Mouse (Mus musculus) right cerebral cortex, adult 18-20 months (tissue): ENCODE data around the gene Rap1b.

Experiments used
- DNase-seq: peaks from one replicate; pipeline ENCODE4 v3.0.0; 2022; ENCODE audit warnings: mixed read lengths

The Rap1b gene

GRCm38 (mm10) chr10:117782056-117782455, 63.8 kb downstream of the Rap1b start:
- DNase-seq: no peak

- no peak for DNase-seq
Observed at GRCm38 (mm10) chr10:117781021-117781725, 64.7 kb downstream of the Rap1b start.

DNA sequence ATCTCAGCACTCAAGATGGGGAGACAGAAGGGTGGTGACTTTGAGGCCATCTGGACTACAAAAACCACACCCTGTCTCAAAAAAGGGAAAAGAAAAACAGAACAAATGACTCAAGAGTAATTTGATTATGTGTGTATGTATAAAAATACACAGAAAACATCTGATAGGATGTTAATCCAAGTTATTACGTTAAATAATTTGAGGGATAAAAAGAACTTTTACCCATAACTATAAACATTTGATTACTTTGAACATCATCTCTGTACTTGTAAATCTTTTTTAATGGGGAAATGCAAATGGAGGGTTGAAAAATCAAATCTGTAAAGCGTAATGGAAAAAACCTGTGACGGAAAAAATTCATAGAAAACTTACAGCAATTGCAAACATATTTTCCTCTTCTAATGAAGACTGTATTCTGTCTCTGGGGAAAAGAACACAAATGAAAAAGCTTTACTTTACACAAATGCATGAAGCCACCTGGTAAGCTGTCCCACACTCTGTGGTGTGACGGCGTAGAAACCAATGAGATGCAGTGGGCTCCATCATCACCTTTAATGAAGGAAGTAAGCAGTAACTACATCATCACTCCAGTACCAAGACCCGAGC, 65.4 kb downstream of the Rap1b start:
- DNase-seq: no peak

DNA sequence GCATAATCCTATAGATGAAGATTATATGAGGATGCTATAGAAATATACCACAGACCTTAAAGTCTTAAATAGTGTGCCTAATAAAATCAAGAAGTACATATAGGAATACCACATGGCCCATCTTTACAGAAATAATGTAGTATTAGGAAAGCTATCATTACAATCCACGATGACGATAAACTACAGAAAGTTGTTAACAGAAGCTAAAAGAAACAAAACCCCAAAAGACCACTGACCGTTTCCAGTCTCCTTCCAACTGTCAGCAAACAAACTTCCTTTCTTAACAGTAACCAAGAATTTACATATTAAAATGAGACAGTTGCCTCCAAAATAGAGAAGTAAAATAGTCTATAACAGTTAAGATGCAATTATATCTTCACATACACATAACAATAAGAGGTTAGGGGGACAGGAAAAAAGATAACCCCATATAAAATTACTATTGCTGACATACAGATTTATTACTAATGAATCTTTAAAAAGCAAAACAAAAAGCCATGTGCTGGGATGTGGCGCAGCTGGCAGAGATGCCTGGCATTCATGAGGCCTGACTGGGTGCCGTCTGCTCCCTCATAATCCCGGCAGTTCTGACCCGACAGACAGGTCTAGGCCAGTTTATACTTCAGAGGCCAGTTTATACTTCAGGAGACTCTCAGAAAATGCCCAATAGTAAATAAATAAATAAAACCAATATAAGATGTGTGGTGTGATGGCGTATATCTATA, 66.1 kb downstream of the Rap1b start:
- DNase-seq: no peak

- DNase-seq: no peak
Observed at GRCm38 (mm10) chr10:117778951-117779350, 66.9 kb downstream of the Rap1b start.

GRCm38 (mm10) chr10:117778328-117778910, 67.4 kb downstream of the Rap1b start:
- DNase-seq: no peak

DNA sequence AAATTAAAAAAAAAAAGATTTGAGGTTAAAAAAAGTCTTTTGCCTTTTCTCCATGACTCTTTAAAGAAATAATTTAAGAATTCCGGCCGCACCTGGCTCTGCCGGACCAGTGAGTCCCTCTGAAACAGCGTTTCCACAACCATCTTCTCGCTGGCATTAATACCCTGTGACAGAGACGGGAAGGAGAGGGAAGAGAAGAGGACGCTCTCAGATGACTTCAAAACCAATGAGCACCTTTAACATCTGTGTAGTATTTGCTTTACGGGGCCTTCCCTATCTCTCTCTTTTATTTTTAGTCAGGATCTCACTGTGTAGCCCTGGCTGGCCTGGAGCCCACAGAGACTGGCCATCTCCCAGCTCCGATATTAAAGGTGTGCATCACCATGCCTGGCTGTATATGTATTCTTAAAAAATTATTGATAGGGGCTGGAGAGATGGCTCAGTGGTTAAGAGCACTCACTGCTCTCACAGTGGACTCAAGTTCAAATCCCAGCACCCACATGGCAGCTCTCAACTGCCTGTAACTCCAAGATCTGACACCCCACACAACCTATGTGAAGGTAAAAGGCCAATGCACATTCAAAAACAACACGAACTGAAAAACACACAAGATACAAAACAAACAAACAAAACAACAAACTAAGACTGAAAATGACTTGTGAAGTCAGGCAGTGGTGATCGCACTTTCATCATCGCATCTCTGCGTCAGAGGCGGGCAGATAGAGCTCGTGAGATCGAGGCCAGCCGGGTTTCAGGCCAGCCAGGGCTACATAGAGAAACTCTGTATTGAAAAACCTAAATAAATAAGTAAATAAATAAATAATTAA, 68.1 kb downstream of the Rap1b start:
- DNase-seq: no peak

GRCm38 (mm10) chr10:117777103-117777470, 68.7 kb downstream of the Rap1b start:
- DNase-seq: no peak

DNA sequence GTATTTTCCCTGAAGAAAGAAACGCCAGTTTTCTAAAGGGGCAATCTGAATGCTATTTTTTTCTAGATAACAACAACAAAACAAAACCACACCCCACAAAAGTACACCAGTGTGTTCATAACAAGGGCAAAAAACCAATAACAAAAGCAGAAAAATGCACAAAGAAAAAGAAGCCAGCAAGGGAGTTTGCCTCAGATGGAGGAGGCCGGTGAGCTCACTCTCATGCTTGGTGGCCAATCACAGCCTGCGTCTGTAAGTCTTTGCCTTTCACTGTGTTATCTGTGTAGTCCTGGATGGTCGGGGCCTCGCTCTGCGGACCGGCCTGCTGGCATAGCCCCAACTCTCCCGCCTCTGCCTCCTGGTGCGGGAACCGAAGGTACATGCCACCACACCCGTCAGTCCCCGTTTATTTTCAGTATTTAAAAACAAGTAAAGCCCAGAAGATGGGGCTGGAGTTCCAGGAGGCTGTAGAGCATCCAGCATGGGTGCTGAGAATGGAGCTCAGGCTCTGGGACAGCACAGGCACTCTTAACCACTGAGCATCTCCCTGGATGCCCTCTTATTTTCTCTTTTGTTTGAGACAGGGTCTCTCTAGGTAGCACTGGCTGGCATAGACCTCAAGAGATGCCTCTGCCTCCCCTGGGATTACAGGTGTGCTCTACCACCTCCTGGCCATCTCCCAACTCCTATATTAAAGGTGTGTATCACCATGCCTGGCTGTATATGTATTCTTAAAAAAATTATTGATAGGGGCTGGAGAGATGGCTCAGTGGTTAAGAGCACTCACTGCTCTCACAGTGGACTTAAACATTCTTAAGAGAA, 69.3 kb downstream of the Rap1b start:
- DNase-seq: no peak

- DNase-seq: no peak
Observed at GRCm38 (mm10) chr10:117775401-117776144, 70.3 kb downstream of the Rap1b start.

- no peak for DNase-seq
Observed at GRCm38 (mm10) chr10:117774817-117775120, 71.1 kb downstream of the Rap1b start.

DNA sequence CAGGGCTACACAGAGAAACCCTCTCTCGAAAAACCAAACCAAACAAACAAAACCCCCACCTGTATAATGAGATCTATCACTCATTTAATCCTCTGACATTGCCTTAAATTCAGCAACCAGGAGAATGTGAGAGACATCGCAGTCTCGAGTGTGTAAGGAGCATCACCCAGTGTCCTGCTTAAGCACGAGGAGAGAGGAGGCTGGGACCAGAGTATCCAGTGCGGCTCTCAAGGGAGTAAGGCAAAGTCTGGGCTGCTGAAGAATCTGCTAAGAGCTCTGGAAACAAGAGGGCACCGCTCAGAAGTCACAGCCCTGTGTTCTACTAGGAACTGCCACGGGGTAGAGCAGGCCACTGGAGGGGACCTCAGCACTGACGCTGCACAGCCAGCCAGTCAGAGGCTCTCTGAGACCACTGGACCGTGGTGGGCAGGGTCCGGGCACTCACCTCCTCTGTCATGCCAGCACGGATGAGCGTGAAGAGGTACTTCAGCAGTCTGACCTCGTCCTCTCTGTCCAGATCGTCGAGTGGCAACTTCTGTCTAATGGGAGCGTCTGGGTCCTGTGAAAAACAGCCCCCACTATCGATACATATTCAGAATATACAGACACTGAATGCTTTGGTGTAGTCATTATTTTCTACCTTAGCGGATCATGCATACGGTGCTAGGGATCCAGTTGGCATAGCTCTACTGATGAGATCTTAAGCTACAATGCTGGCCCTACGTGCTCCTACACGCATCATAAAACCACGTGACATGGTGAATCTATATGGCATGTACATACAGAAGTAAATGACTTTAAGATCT, 71.6 kb downstream of the Rap1b start:
- no peak for DNase-seq

DNA sequence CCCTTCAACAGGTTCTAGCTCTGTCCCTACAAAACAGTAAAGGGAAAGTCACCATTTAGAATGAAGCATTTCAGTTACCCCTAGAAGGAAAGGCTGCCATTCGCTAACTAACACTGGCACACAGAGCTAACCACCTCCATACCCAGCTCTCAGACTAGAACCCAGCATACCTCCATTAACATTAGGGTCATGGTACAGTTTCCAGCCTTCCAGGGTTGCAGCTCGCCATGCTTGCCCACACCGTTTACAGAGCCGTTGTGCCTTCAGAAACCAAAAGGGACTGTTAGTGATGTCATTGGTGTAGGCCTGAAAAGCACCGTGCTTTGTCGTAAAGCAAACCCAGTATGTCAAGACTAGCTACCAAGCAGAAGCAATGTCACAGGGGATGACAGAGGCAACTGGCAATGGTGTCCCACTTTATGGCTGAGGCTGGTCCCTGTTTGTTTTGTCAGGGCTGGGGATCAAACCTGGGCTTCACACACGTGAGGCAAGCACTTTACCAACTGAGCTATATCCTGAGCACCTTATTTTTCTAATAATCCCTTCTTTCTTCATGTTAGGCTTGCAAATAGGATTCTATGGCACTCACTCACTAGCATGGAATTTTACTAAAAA, 72.6 kb downstream of the Rap1b start:
- no peak for DNase-seq

- DNase-seq: no peak
Observed at GRCm38 (mm10) chr10:117772364-117773105, 73.3 kb downstream of the Rap1b start.

DNA sequence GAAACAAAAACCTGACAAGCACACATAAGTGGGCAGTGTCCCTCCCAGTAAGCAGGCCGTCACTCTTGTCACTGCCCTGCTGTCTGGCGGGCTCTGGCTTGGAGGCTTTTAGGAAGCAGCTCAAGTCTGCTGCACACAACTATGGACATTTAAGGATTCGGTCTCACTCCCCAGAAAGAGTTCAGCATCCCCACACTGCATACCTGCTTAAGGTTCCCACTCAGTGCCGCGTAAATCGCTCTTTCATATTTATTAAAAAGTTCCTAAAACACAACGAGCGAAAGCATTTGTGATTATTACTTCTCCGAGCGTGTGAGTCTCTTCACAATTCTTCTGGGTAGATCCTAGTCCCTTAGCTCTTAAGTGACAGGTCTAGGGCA, 74.7 kb downstream of the Rap1b start:
- no peak for DNase-seq

DNA sequence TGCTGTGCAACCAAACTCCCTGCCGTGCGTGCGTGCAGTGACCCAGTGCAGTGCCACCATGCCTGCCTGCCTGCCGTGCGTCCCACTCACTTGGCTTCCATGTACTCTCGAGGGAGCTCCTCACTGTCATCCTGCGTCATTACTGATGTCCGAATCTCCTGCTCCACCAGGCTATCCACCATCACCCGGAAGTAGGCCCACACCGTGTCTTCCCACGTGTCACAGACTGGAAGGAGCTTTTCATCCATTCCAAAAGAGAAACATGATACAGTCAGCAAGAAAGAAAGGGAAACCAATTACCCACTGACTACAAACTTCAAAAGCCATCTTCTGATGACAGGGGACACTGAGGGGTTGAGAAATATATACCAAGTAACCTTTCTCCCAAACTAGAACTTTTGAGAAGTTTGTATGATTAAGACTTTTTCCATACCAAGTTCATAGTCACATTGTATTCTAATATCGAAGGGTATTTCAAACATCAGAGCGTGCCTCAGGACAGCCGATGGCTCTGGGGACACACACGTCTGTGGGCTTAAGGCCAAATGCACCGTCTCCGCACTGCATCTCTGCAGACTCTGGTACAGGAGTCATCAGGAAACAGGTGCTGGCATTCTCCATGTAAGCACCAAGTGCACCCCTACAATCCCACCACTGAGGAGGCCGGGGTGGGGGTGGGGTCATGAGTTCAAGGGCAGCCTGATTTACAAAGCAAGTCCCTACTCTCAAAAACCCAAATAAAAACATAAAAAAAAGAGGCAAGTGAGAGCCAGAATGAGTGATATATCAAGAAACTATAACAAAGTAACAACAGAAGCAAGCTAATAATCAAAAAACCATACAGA, 75.3 kb downstream of the Rap1b start:
- DNase-seq: no peak

DNA sequence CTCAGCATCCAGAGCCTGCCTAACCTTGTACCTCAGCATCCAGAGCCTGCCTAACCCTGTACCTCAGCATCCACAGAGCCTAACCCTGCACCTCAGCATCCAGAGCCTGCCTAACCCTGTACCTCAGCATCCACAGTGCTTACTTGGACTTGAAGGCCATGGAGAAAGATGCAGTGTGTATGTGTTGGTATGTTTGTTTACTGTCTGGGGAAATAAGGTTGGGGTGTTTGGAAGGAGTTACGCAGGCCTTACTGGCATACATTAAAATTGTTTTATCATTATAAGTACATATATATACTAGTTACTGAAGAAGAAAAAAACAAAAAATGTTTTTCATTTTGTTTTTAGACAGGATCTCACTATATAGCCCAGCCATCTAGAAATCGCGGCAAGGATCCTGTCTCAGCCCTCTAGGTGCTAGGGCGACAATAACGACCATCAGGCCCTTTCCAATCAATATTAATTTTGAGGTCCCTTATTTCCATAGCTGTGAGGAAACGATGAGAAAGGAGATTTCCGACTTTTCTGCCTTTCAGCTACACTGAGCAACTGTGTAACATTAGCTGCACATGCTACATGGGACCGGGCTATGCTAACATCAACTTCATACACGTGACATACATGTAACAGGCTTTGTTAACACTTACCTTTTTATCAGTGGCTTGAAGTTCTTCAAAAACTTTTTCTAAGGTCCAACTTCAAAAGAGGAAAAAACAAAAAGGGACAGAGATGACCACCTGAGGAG, 76.1 kb downstream of the Rap1b start:
- no peak for DNase-seq

DNA sequence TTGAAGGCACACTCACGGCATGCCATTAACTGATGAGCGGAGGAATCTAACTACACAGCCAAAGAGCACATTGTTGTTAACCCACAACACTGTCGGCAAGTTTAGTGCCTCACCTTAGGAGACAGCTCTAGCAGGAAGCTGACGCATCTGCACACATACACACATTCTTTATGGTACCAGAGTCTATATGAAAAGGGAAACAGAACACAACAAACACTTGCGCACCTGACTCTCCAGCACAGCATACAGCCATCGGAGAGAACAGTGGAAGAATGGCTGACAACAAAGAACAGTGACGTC, 77.7 kb downstream of the Rap1b start:
- no peak for DNase-seq
